ENCODE assay signal across 24 mouse cellular contexts in the genomic region with DNA sequence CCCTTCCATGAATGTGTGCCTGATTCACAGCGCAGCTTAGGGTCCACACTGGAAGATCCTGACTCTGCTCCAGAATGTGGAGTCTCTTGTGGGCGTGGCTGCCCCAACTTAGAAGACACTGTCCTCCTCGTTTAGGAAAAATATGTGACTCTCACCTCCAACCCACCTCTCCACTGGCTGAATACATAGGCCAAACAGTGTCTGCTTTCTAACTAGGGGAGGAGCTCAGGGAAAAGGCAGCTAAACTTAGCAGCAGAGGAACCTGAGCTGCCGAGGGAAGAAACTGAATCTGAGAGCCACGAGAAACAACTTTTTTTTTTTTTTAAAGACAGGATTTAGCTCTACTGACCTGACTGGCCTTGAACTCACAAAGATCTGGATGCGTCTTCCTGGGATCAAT. TPM values are rescaled to one million over a fixed set of nuclear protein-coding genes. Genes with fewer than 3 reads are reported as not detected.
DNase-seq lines count a peak whose midpoint lies in the region; ATAC-seq lines count a peak whose summit lies in the region.
"Had no signal": no experiment of that assay in that cellular context is flagged by ENCODE, and none has a peak within 500 bp of the region (broad histone marks: within the 10 kb centered on the region; RNA-seq: fewer than 3 reads in every experiment).

No protein-coding gene starts in this region.

- peaks cover 8% of the 10 kb centered on the region for H3K36me3 ChIP-seq in heart, embryonic 10.5 days
- no peaks in the 10 kb centered on the region for H3K36me3 ChIP-seq in heart, embryonic 16.5 days (ENCODE audit: control insufficient read depth, insufficient read depth)
- peaks cover 76% of the 10 kb centered on the region for H3K36me3 ChIP-seq in megakaryocyte, embryonic 14.5 days (replicated peaks; ENCODE audit: low read length)
- H3K36me3 ChIP-seq: embryonic facial prominence, embryonic 15.5 days had no signal

- DNase-seq in cerebellum, adult 9-11 months, result peak; percentile 57
- DNase-seq in cerebellum, adult 11 months, result no peak
- DNase-seq in heart, embryonic 10.5 days (ENCODE audit: low spot score), result no peak
- DNase-seq in heart, postnatal 4 days, result no peak
- DNase-seq in heart, adult 18-20 months, result no peak
- DNase-seq: adrenal gland, adult 2 months; cerebellum, adult 8-10 months; kidney, adult 18-20 months; kidney, postnatal 10 days; lung, embryonic 14.5 days; midbrain, embryonic 14.5 days had no signal

- no peak for ATAC-seq in heart, embryonic 16.5 days (replicated peaks; ENCODE audit: extremely low read depth, insufficient read depth, low FRiP score)
- no peak for ATAC-seq in megakaryocyte, adult 5-6 weeks (ENCODE audit: poor library complexity, severe bottlenecking)
- ATAC-seq: CD4-positive, CD25-positive, alpha-beta regulatory T cell, adult 4 months; forebrain, embryonic 14.5 days; inflammation-experienced regulatory T-cells, adult 6 months had no signal

- no peak overlapping the region for H3K4me3 ChIP-seq in heart, embryonic 10.5 days
- no peak overlapping the region for H3K4me3 ChIP-seq in heart, embryonic 16.5 days (ENCODE audit: low read length)
- H3K4me3 ChIP-seq in megakaryocyte, embryonic 14.5 days (replicated peaks), result peak overlapping the region; percentile 78
- H3K4me3 ChIP-seq: embryonic facial prominence, embryonic 15.5 days; left cerebral cortex, adult 2 months had no signal

- 66% methylated on average over 6 of the region's 6 CpGs for WGBS in heart, embryonic 10.5 days
- WGBS in heart, embryonic 16.5 days, result 59% methylated on average over 6 of the region's 6 CpGs

- H3K9ac ChIP-seq in heart, embryonic 16.5 days (ENCODE audit: low read length), result no peak overlapping the region
- H3K9ac ChIP-seq: embryonic facial prominence, embryonic 15.5 days; hindbrain, embryonic 14.5 days; lung, embryonic 14.5 days had no signal

- H3K27me3 ChIP-seq in heart, embryonic 10.5 days (ENCODE audit: insufficient read depth, poor library complexity, severe bottlenecking), result no peaks in the 10 kb centered on the region
- H3K27me3 ChIP-seq in heart, embryonic 16.5 days (ENCODE audit: control insufficient read depth, insufficient read depth, low read length), result no peaks in the 10 kb centered on the region
- H3K27me3 ChIP-seq in megakaryocyte, embryonic 14.5 days (replicated peaks), result no peaks in the 10 kb centered on the region
- H3K27me3 ChIP-seq: embryonic facial prominence, embryonic 15.5 days had no signal

- no peaks in the 10 kb centered on the region for H3K9me3 ChIP-seq in heart, embryonic 10.5 days
- H3K9me3 ChIP-seq in heart, embryonic 16.5 days (replicated peaks; ENCODE audit: control insufficient read depth, low read length), result no peaks in the 10 kb centered on the region
- H3K9me3 ChIP-seq in megakaryocyte, embryonic 14.5 days, result no peaks in the 10 kb centered on the region
- H3K9me3 ChIP-seq: embryonic facial prominence, embryonic 15.5 days had no signal

- H3K4me2 ChIP-seq in heart, embryonic 16.5 days (ENCODE audit: low read depth, low read length), result no peak overlapping the region
- H3K4me2 ChIP-seq: embryonic facial prominence, embryonic 15.5 days; hindbrain, embryonic 14.5 days; liver, embryonic 11.5 days; lung, embryonic 14.5 days had no signal

- H3K4me1 ChIP-seq in heart, embryonic 10.5 days, result peaks cover 18% of the 10 kb centered on the region
- peaks cover 25% of the 10 kb centered on the region for H3K4me1 ChIP-seq in heart, embryonic 16.5 days (ENCODE audit: control insufficient read depth, insufficient read depth, low read length)
- H3K4me1 ChIP-seq in megakaryocyte, embryonic 14.5 days, result peaks cover 89% of the 10 kb centered on the region

- H3K27ac ChIP-seq in heart, embryonic 10.5 days, result peak overlapping the region; percentile 47; the same call in 1 of the 2 replicates
- peak overlapping the region; percentile 41 for H3K27ac ChIP-seq in heart, embryonic 16.5 days (ENCODE audit: low read length)
- H3K27ac ChIP-seq: embryonic facial prominence, embryonic 15.5 days; hindbrain, embryonic 14.5 days; left cerebral cortex, adult 2 months had no signal

RNA-seq across cellular contexts. Expression of a gene that starts 6.0 kb away (rescaled TPM):
- 26.2 and 27.0 TPM in 2 replicates for polyA plus RNA-seq in heart, embryonic 10.5 days (2016; fragmentation: Nextera tagmentation; extraction: Ambion mirVana)
- 10 to 100 TPM; 23.1 to 28.0 TPM for total RNA-seq in heart, postnatal 4 days (2021)
- polyA plus RNA-seq in heart, embryonic 16.5 days (2015; fragmentation: Nextera tagmentation; extraction: Ambion mirVana), result 24.7 and 28.2 TPM in 2 replicates
- 10 to 100 TPM; 19.1 to 23.2 TPM for total RNA-seq in heart, adult 18-20 months (2021)
- 517 and 1,363 TPM in 2 replicates for polyA plus RNA-seq in megakaryocyte, embryonic 14.5 days (2012; ENCODE audit: insufficient read depth, low replicate concordance)
- total RNA-seq in megakaryocyte, adult 5-6 weeks (2015), result 49.5 and 55.2 TPM in 2 replicates
- 44.0 and 54.1 TPM in 2 replicates for total RNA-seq in megakaryocyte, adult 5-6 weeks (2017)

RNA-seq across cellular contexts. Expression of a gene that starts 6.7 kb away (rescaled TPM):
- 30.7 and 31.1 TPM in 2 replicates for polyA plus RNA-seq in heart, embryonic 10.5 days (2016; fragmentation: Nextera tagmentation; extraction: Ambion mirVana)
- 10 to 100 TPM; 33.2 to 36.3 TPM for total RNA-seq in heart, postnatal 4 days (2021)
- 28.1 and 31.4 TPM in 2 replicates for polyA plus RNA-seq in heart, embryonic 16.5 days (2015; fragmentation: Nextera tagmentation; extraction: Ambion mirVana)
- total RNA-seq in heart, adult 18-20 months (2021), result 10 to 100 TPM; 25.5 to 25.6 TPM
- 5.2 and 6.0 TPM in 2 replicates for polyA plus RNA-seq in megakaryocyte, embryonic 14.5 days (2012; ENCODE audit: insufficient read depth, low replicate concordance)
- 12.4 and 14.5 TPM in 2 replicates for total RNA-seq in megakaryocyte, adult 5-6 weeks (2015)
- 7.8 and 10.2 TPM in 2 replicates for total RNA-seq in megakaryocyte, adult 5-6 weeks (2017)

RNA-seq across cellular contexts. Expression of a gene that starts 24.2 kb away (rescaled TPM):
- 0.22 and 0.43 TPM in 2 replicates for polyA plus RNA-seq in heart, embryonic 10.5 days (2016; fragmentation: Nextera tagmentation; extraction: Ambion mirVana)
- not detected for total RNA-seq in heart, postnatal 4 days (2021)
- 0.22 and 0.37 TPM in 2 replicates for polyA plus RNA-seq in heart, embryonic 16.5 days (2015; fragmentation: Nextera tagmentation; extraction: Ambion mirVana)
- not detected for total RNA-seq in heart, adult 18-20 months (2021)
- polyA plus RNA-seq in megakaryocyte, embryonic 14.5 days (2012; ENCODE audit: insufficient read depth, low replicate concordance), result 0.30 TPM in 1 of 2 replicates, not detected in the other
- not detected in 2 replicates for total RNA-seq in megakaryocyte, adult 5-6 weeks (2015)
- not detected in 2 replicates for total RNA-seq in megakaryocyte, adult 5-6 weeks (2017)
- total RNA-seq: adrenal gland, adult 2 months; common myeloid progenitor, adult 5-6 weeks; granulocyte monocyte progenitor cell, adult 5-6 weeks; megakaryocyte-erythroid progenitor cell, adult 5-6 weeks had no signal
- polyA plus RNA-seq: adrenal gland, adult 2 months; CD4-positive, CD25-positive, alpha-beta regulatory T cell, adult 4 months; forebrain, embryonic 14.5 days; hindbrain, embryonic 14.5 days; midbrain, embryonic 14.5 days had no signal

RNA-seq across cellular contexts. Expression of a gene that starts 31.8 kb away (rescaled TPM):
- polyA plus RNA-seq in heart, embryonic 10.5 days (2016; fragmentation: Nextera tagmentation; extraction: Ambion mirVana), result 1.6 and 2.5 TPM in 2 replicates
- total RNA-seq in heart, postnatal 4 days (2021), result under 1 TPM; 0.14 to 0.24 TPM
- 0.60 and 0.79 TPM in 2 replicates for polyA plus RNA-seq in heart, embryonic 16.5 days (2015; fragmentation: Nextera tagmentation; extraction: Ambion mirVana)
- total RNA-seq in heart, adult 18-20 months (2021), result under 1 TPM; 0.59 to 0.65 TPM
- 0.66 TPM in 1 of 2 replicates, not detected in the other for polyA plus RNA-seq in megakaryocyte, embryonic 14.5 days (2012; ENCODE audit: insufficient read depth, low replicate concordance)
- 3.0 and 3.8 TPM in 2 replicates for total RNA-seq in megakaryocyte, adult 5-6 weeks (2015)
- 1.9 and 2.4 TPM in 2 replicates for total RNA-seq in megakaryocyte, adult 5-6 weeks (2017)

RNA-seq across cellular contexts. Expression of a gene that starts 33.8 kb away (rescaled TPM):
- 0.69 and 0.97 TPM in 2 replicates for polyA plus RNA-seq in heart, embryonic 10.5 days (2016; fragmentation: Nextera tagmentation; extraction: Ambion mirVana)
- total RNA-seq in heart, postnatal 4 days (2021), result under 1 TPM in 1 of 2 experiments, not detected in 1; 0.14 TPM
- 0.50 and 0.51 TPM in 2 replicates for polyA plus RNA-seq in heart, embryonic 16.5 days (2015; fragmentation: Nextera tagmentation; extraction: Ambion mirVana)
- not detected for total RNA-seq in heart, adult 18-20 months (2021)
- 1.7 and 3.7 TPM in 2 replicates for polyA plus RNA-seq in megakaryocyte, embryonic 14.5 days (2012; ENCODE audit: insufficient read depth, low replicate concordance)
- 0.16 and 0.21 TPM in 2 replicates for total RNA-seq in megakaryocyte, adult 5-6 weeks (2015)
- not detected in 2 replicates for total RNA-seq in megakaryocyte, adult 5-6 weeks (2017)
- polyA plus RNA-seq: forebrain, embryonic 14.5 days had no signal
